Mouse (Mus musculus): Measurements from ENCODE around the gene Klf9. TPM values are rescaled to one million over a fixed set of nuclear protein-coding genes. Genes with fewer than 3 reads are reported as not detected.

The Klf9 gene
- polyA plus RNA-seq, 1 experiment from 2014 or later, result 1.4 TPM

DNA sequence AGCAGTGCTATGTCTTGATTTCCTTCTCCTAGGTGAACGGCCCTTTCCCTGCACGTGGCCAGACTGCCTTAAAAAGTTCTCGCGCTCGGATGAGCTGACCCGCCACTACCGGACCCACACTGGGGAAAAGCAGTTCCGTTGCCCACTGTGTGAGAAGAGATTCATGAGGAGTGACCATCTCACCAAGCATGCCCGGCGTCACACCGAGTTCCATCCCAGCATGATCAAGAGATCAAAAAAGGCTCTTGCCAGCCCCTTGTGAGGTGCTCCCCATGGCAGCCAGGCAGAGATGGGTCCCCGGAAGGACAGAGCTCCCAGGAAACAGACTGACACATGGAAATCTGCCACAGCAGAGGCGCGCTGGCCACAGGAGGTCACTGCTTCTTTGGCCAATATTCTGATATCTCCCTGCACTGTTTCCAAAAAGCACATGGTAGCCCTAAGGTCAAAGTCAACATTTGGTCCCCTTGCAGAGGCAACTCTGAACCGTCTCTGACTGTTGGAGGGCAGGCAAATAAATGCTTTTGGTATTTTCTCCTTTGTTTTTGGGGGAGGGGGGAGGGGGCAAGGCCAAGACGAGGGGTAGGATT is 23.7 kb downstream of the Klf9 start:
- no peak overlapping the region for H3K4me3 ChIP-seq (ENCODE audit: low read depth, low read length)
- no peaks in the 10 kb centered on the region for H3K27me3 ChIP-seq (ENCODE audit: control insufficient read depth, insufficient read depth, low read length)
- no peak overlapping the region for H3K9ac ChIP-seq (ENCODE audit: low read length)
- ATAC-seq (ENCODE audit: insufficient read depth, low FRiP score, low TSS enrichment), result no peak
- H3K4me2 ChIP-seq (ENCODE audit: low read depth), result no peak overlapping the region
- WGBS, result 86% methylated on average over 16 of the region's 16 CpGs
- no peak for DNase-seq (ENCODE audit: low spot score)
- H3K27ac ChIP-seq (ENCODE audit: low read depth, low read length), result no peak overlapping the region
- H3K4me1 ChIP-seq (ENCODE audit: control insufficient read depth, insufficient read depth, low read length), result no peaks in the 10 kb centered on the region; the same call in 1 of the 2 replicates
- H3K9me3 ChIP-seq (ENCODE audit: control insufficient read depth, low read length), result no peaks in the 10 kb centered on the region
- no peaks in the 10 kb centered on the region for H3K36me3 ChIP-seq (ENCODE audit: control insufficient read depth, insufficient read depth, low read length)

DNA sequence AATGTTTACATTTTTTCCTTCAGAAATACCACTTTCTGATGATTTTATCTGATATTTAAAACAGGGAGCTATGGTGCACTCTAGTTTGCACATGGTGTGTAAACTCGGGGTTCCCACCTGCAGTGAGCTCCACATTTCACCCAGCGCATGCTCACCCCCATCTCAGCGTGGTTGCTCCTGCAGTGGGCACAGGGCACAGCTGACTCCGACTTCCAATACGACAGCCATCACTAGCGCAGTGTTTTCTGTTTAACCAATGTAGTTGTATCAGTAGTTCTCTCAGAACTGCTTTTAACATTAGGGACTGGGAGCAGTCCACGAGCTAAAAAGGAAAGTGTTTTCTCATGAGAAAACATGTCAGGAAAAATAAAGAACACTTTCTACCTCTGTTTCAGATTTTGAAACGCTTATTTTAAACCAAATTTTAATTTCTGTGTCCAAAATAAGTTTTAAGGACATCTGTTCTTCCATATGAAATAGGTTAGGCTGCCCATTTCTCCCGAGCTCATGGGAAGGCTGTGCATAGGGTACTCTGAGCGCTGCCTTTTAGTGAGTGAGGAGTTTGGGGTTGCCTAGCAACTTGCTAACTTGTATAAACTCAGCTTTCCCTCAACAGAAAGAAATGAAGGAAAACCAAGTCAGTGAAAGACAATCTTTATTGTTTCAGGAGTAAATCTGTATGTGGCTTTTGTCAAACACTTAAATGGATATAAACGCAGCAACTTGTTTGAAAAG is 25.7 kb downstream of the Klf9 start:
- Histone ChIP-seq H3K4me3 (ENCODE audit: low read depth, low read length) (no peak overlapping the region), H3K9ac (ENCODE audit: low read length) (no peak overlapping the region), H3K4me2 (ENCODE audit: low read depth) (no peak overlapping the region), H3K27me3 (ENCODE audit: control insufficient read depth, insufficient read depth, low read length) (no peaks in the 10 kb centered on the region), H3K27ac (ENCODE audit: low read depth, low read length) (no peak overlapping the region), H3K9me3 (ENCODE audit: control insufficient read depth, low read length) (no peaks in the 10 kb centered on the region), H3K36me3 (ENCODE audit: control insufficient read depth, insufficient read depth, low read length) (no peaks in the 10 kb centered on the region), H3K4me1 (ENCODE audit: control insufficient read depth, insufficient read depth, low read length) (no peaks in the 10 kb centered on the region; the same call in 1 of the 2 replicates)
- DNase-seq (ENCODE audit: low spot score) (no peak), ATAC-seq (ENCODE audit: insufficient read depth, low FRiP score, low TSS enrichment) (no peak)
- WGBS, result 80% methylated on average over 11 of the region's 11 CpGs

DNA sequence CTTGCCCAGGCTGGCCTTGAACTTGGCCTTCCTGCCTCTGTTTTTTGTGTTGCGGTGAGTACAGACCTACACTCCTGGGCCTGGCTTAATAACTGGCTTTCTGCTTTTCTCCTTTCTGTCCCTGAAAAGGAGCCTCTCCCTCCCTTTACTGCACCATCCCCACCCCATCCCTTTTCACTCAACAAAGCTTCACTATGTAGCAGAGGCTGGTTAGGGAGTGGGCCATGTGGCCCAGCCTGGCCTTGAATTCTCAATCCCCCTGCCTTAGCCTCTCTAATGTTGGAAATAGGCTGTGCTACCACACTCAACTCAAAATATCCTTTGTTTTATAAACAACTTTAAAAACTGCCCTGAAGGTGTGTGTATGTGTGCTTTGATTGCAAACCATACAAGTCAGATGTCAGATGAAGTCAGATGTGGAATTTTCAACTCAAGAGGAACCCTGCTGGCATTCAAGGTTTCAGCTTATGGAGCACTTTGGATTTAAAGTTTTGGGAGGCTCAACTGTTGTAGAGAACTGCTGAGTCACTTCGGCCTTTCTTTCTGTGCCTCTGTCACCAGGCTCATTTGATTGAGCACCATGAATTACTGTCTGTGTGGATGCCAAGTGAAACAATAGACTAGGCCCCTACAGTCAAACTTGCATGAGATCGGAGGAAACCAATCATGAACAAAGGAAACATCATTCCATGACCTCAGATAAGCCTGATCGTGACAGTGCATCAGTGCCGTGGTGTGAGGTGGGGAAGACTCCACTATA is 28.1 kb downstream of the Klf9 start:
- Histone ChIP-seq H3K27ac (ENCODE audit: low read depth, low read length) (no peak overlapping the region), H3K4me3 (ENCODE audit: low read depth, low read length) (no peak overlapping the region), H3K9me3 (ENCODE audit: control insufficient read depth, low read length) (no peaks in the 10 kb centered on the region), H3K9ac (ENCODE audit: low read length) (no peak overlapping the region), H3K36me3 (ENCODE audit: control insufficient read depth, insufficient read depth, low read length) (no peaks in the 10 kb centered on the region), H3K4me2 (ENCODE audit: low read depth) (no peak overlapping the region), H3K27me3 (ENCODE audit: control insufficient read depth, insufficient read depth, low read length) (no peaks in the 10 kb centered on the region), H3K4me1 (ENCODE audit: control insufficient read depth, insufficient read depth, low read length) (no peaks in the 10 kb centered on the region; the same call in 1 of the 2 replicates)
- WGBS, result 88% methylated on average over 5 of the region's 5 CpGs
- DNase-seq (ENCODE audit: low spot score), result no peak
- ATAC-seq (ENCODE audit: insufficient read depth, low FRiP score, low TSS enrichment), result no peak

DNA sequence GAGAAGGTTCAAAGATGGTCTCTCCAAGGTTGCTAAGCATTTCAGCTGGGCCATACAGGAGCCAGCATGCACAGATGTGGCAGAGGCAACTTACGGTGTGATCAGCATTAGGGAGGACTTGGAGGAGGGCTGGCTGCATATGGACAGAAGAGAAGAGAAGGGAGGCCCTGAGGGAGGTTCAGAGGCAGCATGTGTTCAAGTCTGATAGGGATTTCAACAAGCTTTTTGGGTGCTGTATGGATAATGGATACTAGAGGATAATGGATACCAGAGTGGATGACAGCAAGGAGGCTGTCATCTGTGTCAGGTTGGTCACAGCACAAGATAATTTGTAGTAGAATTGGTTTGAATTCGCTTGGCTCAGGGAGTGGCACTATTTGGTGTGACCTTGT is 28.6 kb downstream of the Klf9 start:
- ATAC-seq (ENCODE audit: insufficient read depth, low FRiP score, low TSS enrichment), result no peak

DNA sequence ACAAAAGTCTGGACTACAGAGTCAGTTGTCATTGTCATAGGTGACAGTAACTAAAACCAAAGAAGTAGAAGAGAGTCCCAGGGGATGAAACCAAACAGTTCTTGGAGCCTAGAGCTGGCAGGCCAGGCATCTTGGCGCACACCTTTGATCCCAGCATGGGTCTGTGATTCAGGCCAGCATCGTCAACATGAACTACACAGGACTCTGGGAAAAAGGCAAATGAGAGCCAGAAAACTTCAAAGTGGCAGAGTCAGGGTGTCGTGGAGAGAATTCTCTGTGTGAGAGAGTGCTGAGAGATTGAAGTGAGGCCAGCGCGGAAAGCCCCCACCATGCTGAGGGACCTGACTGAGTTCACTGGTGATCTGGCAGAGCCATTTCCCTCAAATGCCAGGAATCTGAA is 29.4 kb downstream of the Klf9 start:
- Histone ChIP-seq H3K27me3 (ENCODE audit: control insufficient read depth, insufficient read depth, low read length) (no peaks in the 10 kb centered on the region), H3K9me3 (ENCODE audit: control insufficient read depth, low read length) (no peaks in the 10 kb centered on the region), H3K9ac (ENCODE audit: low read length) (no peak overlapping the region), H3K4me3 (ENCODE audit: low read depth, low read length) (no peak overlapping the region), H3K27ac (ENCODE audit: low read depth, low read length) (no peak overlapping the region), H3K4me1 (ENCODE audit: control insufficient read depth, insufficient read depth, low read length) (no peaks in the 10 kb centered on the region; the same call in 1 of the 2 replicates), H3K36me3 (ENCODE audit: control insufficient read depth, insufficient read depth, low read length) (no peaks in the 10 kb centered on the region), H3K4me2 (ENCODE audit: low read depth) (no peak overlapping the region)
- 86% methylated on average over 5 of the region's 5 CpGs for WGBS
- ATAC-seq (ENCODE audit: insufficient read depth, low FRiP score, low TSS enrichment) (no peak), DNase-seq (ENCODE audit: low spot score) (no peak)

More for the DNA sequence above, 28.6 kb downstream of the Klf9 start:
- Histone ChIP-seq H3K27me3 (ENCODE audit: control insufficient read depth, insufficient read depth, low read length) (no peaks in the 10 kb centered on the region), H3K27ac (ENCODE audit: low read depth, low read length) (no peak overlapping the region), H3K36me3 (ENCODE audit: control insufficient read depth, insufficient read depth, low read length) (no peaks in the 10 kb centered on the region), H3K9me3 (ENCODE audit: control insufficient read depth, low read length) (no peaks in the 10 kb centered on the region), H3K4me3 (ENCODE audit: low read depth, low read length) (no peak overlapping the region), H3K4me2 (ENCODE audit: low read depth) (no peak overlapping the region), H3K9ac (ENCODE audit: low read length) (no peak overlapping the region), H3K4me1 (ENCODE audit: control insufficient read depth, insufficient read depth, low read length) (no peaks in the 10 kb centered on the region; the same call in 1 of the 2 replicates)
- no peak for DNase-seq (ENCODE audit: low spot score)
- WGBS, result 90% methylated on average over 2 of the region's 2 CpGs

DNA sequence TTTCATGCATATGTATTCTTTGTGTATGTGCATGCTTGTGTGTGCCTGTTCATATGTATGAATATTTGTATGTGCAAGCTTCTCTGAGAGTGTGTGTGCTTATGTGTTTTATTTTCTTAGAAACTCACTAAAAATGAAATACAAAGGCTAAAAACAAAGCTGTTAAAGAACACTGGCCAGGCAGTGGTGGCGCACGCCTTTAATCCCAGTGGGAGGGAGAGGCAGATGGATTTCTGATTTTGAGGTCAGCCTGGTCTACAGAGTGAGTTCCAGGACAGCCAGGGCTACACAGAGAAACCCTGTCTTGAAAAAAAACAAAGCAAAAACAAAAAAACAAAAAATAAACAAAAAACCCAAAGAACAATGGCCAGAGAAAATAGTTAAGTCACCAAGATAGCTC is 30.1 kb downstream of the Klf9 start:
- H3K27ac ChIP-seq (ENCODE audit: low read depth, low read length), result no peak overlapping the region
- no peak overlapping the region for H3K9ac ChIP-seq (ENCODE audit: low read length)
- H3K27me3 ChIP-seq (ENCODE audit: control insufficient read depth, insufficient read depth, low read length), result no peaks in the 10 kb centered on the region
- no peaks in the 10 kb centered on the region for H3K36me3 ChIP-seq (ENCODE audit: control insufficient read depth, insufficient read depth, low read length)
- H3K9me3 ChIP-seq (ENCODE audit: control insufficient read depth, low read length), result no peaks in the 10 kb centered on the region
- H3K4me2 ChIP-seq (ENCODE audit: low read depth), result no peak overlapping the region
- WGBS, result 91% methylated on average over 2 of the region's 2 CpGs
- H3K4me1 ChIP-seq (ENCODE audit: control insufficient read depth, insufficient read depth, low read length), result no peaks in the 10 kb centered on the region; the same call in 1 of the 2 replicates
- DNase-seq (ENCODE audit: low spot score) (no peak), ATAC-seq (ENCODE audit: insufficient read depth, low FRiP score, low TSS enrichment) (no peak)
- H3K4me3 ChIP-seq (ENCODE audit: low read depth, low read length), result no peak overlapping the region

DNA sequence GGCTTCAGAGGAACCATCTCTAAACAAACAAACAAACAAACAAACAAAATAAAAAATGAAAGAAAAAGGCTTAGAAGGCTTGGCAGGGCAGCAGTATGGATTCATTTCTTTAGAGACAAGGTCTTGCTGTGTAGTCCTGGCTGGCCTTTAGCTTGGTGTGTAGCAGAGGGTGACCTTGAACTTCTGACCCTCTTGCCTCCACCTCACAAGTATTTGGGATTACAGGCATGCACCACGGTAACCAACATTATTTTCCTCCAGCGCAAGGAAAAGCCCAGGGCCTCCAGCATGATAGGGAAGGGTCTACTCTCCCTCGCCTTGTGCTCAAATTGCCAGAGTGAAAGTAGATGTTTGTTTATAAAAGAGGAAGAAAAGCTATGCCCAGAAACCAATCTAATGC is 34.1 kb downstream of the Klf9 start:
- Histone ChIP-seq H3K9me3 (ENCODE audit: control insufficient read depth, low read length) (no peaks in the 10 kb centered on the region), H3K9ac (ENCODE audit: low read length) (no peak overlapping the region), H3K27me3 (ENCODE audit: control insufficient read depth, insufficient read depth, low read length) (no peaks in the 10 kb centered on the region), H3K4me3 (ENCODE audit: low read depth, low read length) (no peak overlapping the region), H3K36me3 (ENCODE audit: control insufficient read depth, insufficient read depth, low read length) (no peaks in the 10 kb centered on the region), H3K4me1 (ENCODE audit: control insufficient read depth, insufficient read depth, low read length) (no peaks in the 10 kb centered on the region), H3K27ac (ENCODE audit: low read depth, low read length) (no peak overlapping the region), H3K4me2 (ENCODE audit: low read depth) (no peak overlapping the region)
- ATAC-seq (ENCODE audit: insufficient read depth, low FRiP score, low TSS enrichment) (no peak), DNase-seq (ENCODE audit: low spot score) (no peak)
- WGBS, result 84% methylated on average over 3 of the region's 3 CpGs

DNA sequence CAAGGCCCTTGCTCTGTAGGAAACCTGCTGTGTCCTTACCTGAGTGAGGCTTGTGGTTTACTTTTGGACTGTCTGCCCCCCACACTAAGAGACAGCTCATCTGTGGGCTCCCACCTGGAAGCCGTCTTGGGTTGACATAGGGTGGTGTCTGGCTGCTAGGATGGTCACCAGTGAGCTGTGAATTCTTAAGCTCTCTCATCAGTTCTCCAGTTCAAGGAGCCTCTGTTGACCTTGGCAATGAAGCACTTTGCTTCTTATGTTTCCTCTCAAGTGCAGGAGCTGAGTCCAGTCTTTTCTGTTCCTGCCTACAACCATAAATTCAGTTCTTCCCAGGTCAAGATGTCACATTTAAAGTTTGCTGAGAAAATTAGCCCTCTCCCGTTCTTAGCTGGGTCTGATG is 34.5 kb downstream of the Klf9 start:
- 61% methylated on average over 2 of the region's 2 CpGs for WGBS
- Histone ChIP-seq H3K27me3 (ENCODE audit: control insufficient read depth, insufficient read depth, low read length) (no peaks in the 10 kb centered on the region), H3K4me1 (ENCODE audit: control insufficient read depth, insufficient read depth, low read length) (no peaks in the 10 kb centered on the region), H3K4me2 (ENCODE audit: low read depth) (no peak overlapping the region), H3K27ac (ENCODE audit: low read depth, low read length) (no peak overlapping the region), H3K9ac (ENCODE audit: low read length) (no peak overlapping the region), H3K4me3 (ENCODE audit: low read depth, low read length) (no peak overlapping the region), H3K9me3 (ENCODE audit: control insufficient read depth, low read length) (no peaks in the 10 kb centered on the region), H3K36me3 (ENCODE audit: control insufficient read depth, insufficient read depth, low read length) (no peaks in the 10 kb centered on the region)
- no peak for DNase-seq (ENCODE audit: low spot score)
- ATAC-seq (ENCODE audit: insufficient read depth, low FRiP score, low TSS enrichment), result no peak

Data from neural tube, embryonic 11.5 days (tissue).